Comparison of ENCODE assay signal across 8 mouse cellular contexts in genomic region chr15:98832161-98833058, GRCm38 (mm10). TPM values are rescaled to one million over a fixed set of nuclear protein-coding genes. Genes with fewer than 3 reads are reported as not detected.
DNase-seq lines count a peak whose midpoint lies in the region; ATAC-seq and TF ChIP-seq lines count a peak whose summit lies in the region.

No protein-coding gene starts in this region.

- peak; percentile 41 for TF ChIP-seq CTCF in lung, postnatal 0 days (IDR thresholded peaks at IDR 0.05)

- 0 out of 2 replicates have a peak, but pooled peaks cover 6% of the 10 kb centered on the region for H3K4me1 ChIP-seq in lung, postnatal 0 days (ENCODE audit: insufficient read depth, low read depth, low read length)
- 0 out of 2 replicates have a peak, but pooled peaks cover 2% of the 10 kb centered on the region for H3K4me1 ChIP-seq in limb, embryonic 11.5 days (ENCODE audit: control insufficient read depth, insufficient read depth, low read length)
- H3K4me1 ChIP-seq in neural tube, embryonic 12.5 days: peaks cover 10% of the 10 kb centered on the region; the same call in 1 of the 2 replicates

- DNase-seq in lung, postnatal 0 days (ENCODE audit: low spot score): peak; percentile 60
- no peak for DNase-seq in lung, postnatal 14 days
- DNase-seq in limb, embryonic 11.5 days (ENCODE audit: low spot score): no peak
- DNase-seq in urinary bladder, postnatal 10 days (ENCODE audit: low spot score): no peak
- DNase-seq in gastrocnemius, postnatal 36 days: no peak

- 53% methylated on average over 12 of the region's 12 CpGs for WGBS in lung, postnatal 0 days
- 61% methylated on average over 12 of the region's 12 CpGs for WGBS in limb, embryonic 11.5 days
- 63% methylated on average over 12 of the region's 12 CpGs for WGBS in neural tube, embryonic 12.5 days

- no peaks in the 10 kb centered on the region for H3K9me3 ChIP-seq in lung, postnatal 0 days (ENCODE audit: low read length)
- H3K9me3 ChIP-seq in limb, embryonic 11.5 days (ENCODE audit: control insufficient read depth, low read length): no peaks in the 10 kb centered on the region
- H3K9me3 ChIP-seq in neural tube, embryonic 12.5 days: no peaks in the 10 kb centered on the region

- no peaks in the 10 kb centered on the region for H3K27me3 ChIP-seq in lung, postnatal 0 days (replicated peaks; ENCODE audit: insufficient read depth, low read length)
- H3K27me3 ChIP-seq in limb, embryonic 11.5 days (ENCODE audit: control insufficient read depth, insufficient read depth, low read length): no peaks in the 10 kb centered on the region
- H3K27me3 ChIP-seq in neural tube, embryonic 12.5 days (replicated peaks): no peaks in the 10 kb centered on the region

- intact Hi-C loops in gastrocnemius, postnatal 36 days (cut with DNase I): loop anchor here (5.0 kb wide), 1 partner anchor 35 kb away; no protein-coding TSS in a partner anchor

- peaks cover 32% of the 10 kb centered on the region for H3K36me3 ChIP-seq in lung, postnatal 0 days (ENCODE audit: insufficient read depth, low read length)
- H3K36me3 ChIP-seq in limb, embryonic 11.5 days (ENCODE audit: control insufficient read depth, insufficient read depth, low read length): peaks cover 36% of the 10 kb centered on the region
- peaks cover 44% of the 10 kb centered on the region for H3K36me3 ChIP-seq in neural tube, embryonic 12.5 days

- no peak overlapping the region for H3K4me3 ChIP-seq in lung, postnatal 0 days (ENCODE audit: low read depth, low read length)
- no peak overlapping the region for H3K4me3 ChIP-seq in limb, embryonic 11.5 days (ENCODE audit: low read depth, low read length)
- H3K4me3 ChIP-seq in neural tube, embryonic 12.5 days: no peak overlapping the region

- H3K9ac ChIP-seq in lung, postnatal 0 days (replicated peaks; ENCODE audit: low read depth): no peak overlapping the region; the same call in 1 of the 2 replicates
- no peak overlapping the region for H3K9ac ChIP-seq in limb, embryonic 11.5 days (ENCODE audit: low read length)
- H3K9ac ChIP-seq in neural tube, embryonic 12.5 days: no peak overlapping the region

- no peak for TF ChIP-seq EP300 in lung, postnatal 0 days (IDR thresholded peaks at IDR 0.05)

- no peak for ATAC-seq in lung, postnatal 0 days
- peak; percentile 60 for ATAC-seq in common myeloid progenitor, adult 5-6 weeks (replicated peaks; ENCODE audit: low read depth, poor library complexity, severe bottlenecking)
- no peak for ATAC-seq in limb, embryonic 11.5 days (ENCODE audit: insufficient number of reproducible peaks, low FRiP score, low TSS enrichment, low read depth)
- no peak for ATAC-seq in neural tube, embryonic 12.5 days (ENCODE audit: low FRiP score, low read depth)
- ATAC-seq in inflammation-experienced regulatory T-cells, adult 6 months: no peak

- peak overlapping the region; percentile 53 for H3K4me2 ChIP-seq in lung, postnatal 0 days (replicated peaks; ENCODE audit: low read depth, low read length)
- peak overlapping the region; percentile 52 for H3K4me2 ChIP-seq in limb, embryonic 11.5 days (ENCODE audit: low read depth, severe bottlenecking)
- peak overlapping the region; percentile 75 for H3K4me2 ChIP-seq in neural tube, embryonic 12.5 days (replicated peaks)

- H3K27ac ChIP-seq in lung, postnatal 0 days (ENCODE audit: low read length): peak overlapping the region; percentile 97
- no peak overlapping the region for H3K27ac ChIP-seq in limb, embryonic 11.5 days (replicated peaks; ENCODE audit: low read depth, low read length)
- H3K27ac ChIP-seq in neural tube, embryonic 12.5 days: no peak overlapping the region

RNA-seq across cellular contexts. Expression of gene Prkag1, which starts 1.1 kb away (rescaled TPM):
- 72.2 and 76.7 TPM in 2 replicates for polyA plus RNA-seq in lung, postnatal 0 days (2015; fragmentation: Nextera tagmentation; extraction: Ambion mirVana)
- total RNA-seq in common myeloid progenitor, adult 5-6 weeks (2017): 65.2 and 77.8 TPM in 2 replicates
- 79.3 and 84.6 TPM in 2 replicates for polyA plus RNA-seq in limb, embryonic 11.5 days (2014; fragmentation: Nextera tagmentation; extraction: Ambion mirVana)
- 70.1 and 79.2 TPM in 2 replicates for polyA plus RNA-seq in neural tube, embryonic 12.5 days (2016; fragmentation: Nextera tagmentation; extraction: Ambion mirVana)
- total RNA-seq in gastrocnemius, postnatal 36 days (2021): 10 to 100 TPM; 39.3 to 50.3 TPM
- polyA plus RNA-seq in inflammation-experienced regulatory T-cells, adult 6 months (2017; shearing (Covaris generic)): 100 to 1,000 TPM; 119 to 137 (median 129) TPM

RNA-seq across cellular contexts. Expression of gene Ddn, which starts 23.1 kb away (rescaled TPM):
- polyA plus RNA-seq in lung, postnatal 0 days (2015; fragmentation: Nextera tagmentation; extraction: Ambion mirVana): 0.04 TPM in 2 replicates
- total RNA-seq in common myeloid progenitor, adult 5-6 weeks (2017): 0.23 TPM in 1 of 2 replicates, not detected in the other
- not detected in 2 replicates for polyA plus RNA-seq in limb, embryonic 11.5 days (2014; fragmentation: Nextera tagmentation; extraction: Ambion mirVana)
- 0.47 and 0.82 TPM in 2 replicates for polyA plus RNA-seq in neural tube, embryonic 12.5 days (2016; fragmentation: Nextera tagmentation; extraction: Ambion mirVana)
- under 1 TPM; 0.28 to 0.96 TPM for total RNA-seq in gastrocnemius, postnatal 36 days (2021)
- not detected for polyA plus RNA-seq in inflammation-experienced regulatory T-cells, adult 6 months (2017; shearing (Covaris generic))

RNA-seq across cellular contexts. Expression of gene Kmt2d, which starts 38.6 kb away (rescaled TPM):
- 8.7 and 11.1 TPM in 2 replicates for polyA plus RNA-seq in lung, postnatal 0 days (2015; fragmentation: Nextera tagmentation; extraction: Ambion mirVana)
- 27.3 and 52.2 TPM in 2 replicates for total RNA-seq in common myeloid progenitor, adult 5-6 weeks (2017)
- polyA plus RNA-seq in limb, embryonic 11.5 days (2014; fragmentation: Nextera tagmentation; extraction: Ambion mirVana): 17.6 and 21.6 TPM in 2 replicates
- 10.4 and 12.3 TPM in 2 replicates for polyA plus RNA-seq in neural tube, embryonic 12.5 days (2016; fragmentation: Nextera tagmentation; extraction: Ambion mirVana)
- 10 to 100 TPM; 42.7 to 46.4 TPM for total RNA-seq in gastrocnemius, postnatal 36 days (2021)
- polyA plus RNA-seq in inflammation-experienced regulatory T-cells, adult 6 months (2017; shearing (Covaris generic)): 10 to 100 TPM; 18.7 to 36.4 (median 30.7) TPM

RNA-seq across cellular contexts. Expression of gene Wnt1, which starts 42.8 kb away (rescaled TPM):
- polyA plus RNA-seq in lung, postnatal 0 days (2015; fragmentation: Nextera tagmentation; extraction: Ambion mirVana): not detected in 2 replicates
- not detected in 2 replicates for total RNA-seq in common myeloid progenitor, adult 5-6 weeks (2017)
- not detected in 2 replicates for polyA plus RNA-seq in limb, embryonic 11.5 days (2014; fragmentation: Nextera tagmentation; extraction: Ambion mirVana)
- polyA plus RNA-seq in neural tube, embryonic 12.5 days (2016; fragmentation: Nextera tagmentation; extraction: Ambion mirVana): 7.5 and 12.3 TPM in 2 replicates
- total RNA-seq in gastrocnemius, postnatal 36 days (2021): not detected
- under 1 TPM in 1 of 3 experiments, not detected in 2; 0.15 TPM for polyA plus RNA-seq in inflammation-experienced regulatory T-cells, adult 6 months (2017; shearing (Covaris generic))

RNA-seq across cellular contexts. Expression of gene Wnt10b, which starts 54.5 kb away (rescaled TPM):
- 0.13 and 0.14 TPM in 2 replicates for polyA plus RNA-seq in lung, postnatal 0 days (2015; fragmentation: Nextera tagmentation; extraction: Ambion mirVana)
- total RNA-seq in common myeloid progenitor, adult 5-6 weeks (2017): 0.64 TPM in 1 of 2 replicates, not detected in the other
- polyA plus RNA-seq in limb, embryonic 11.5 days (2014; fragmentation: Nextera tagmentation; extraction: Ambion mirVana): 0.81 and 1.5 TPM in 2 replicates
- 0.26 and 0.53 TPM in 2 replicates for polyA plus RNA-seq in neural tube, embryonic 12.5 days (2016; fragmentation: Nextera tagmentation; extraction: Ambion mirVana)
- total RNA-seq in gastrocnemius, postnatal 36 days (2021): under 1 TPM; 0.69 to 0.87 TPM
- under 1 TPM in 1 of 3 experiments, not detected in 2; 0.15 TPM for polyA plus RNA-seq in inflammation-experienced regulatory T-cells, adult 6 months (2017; shearing (Covaris generic))
